Mouse (Mus musculus) left cerebral cortex, adult 18-20 months (tissue): ENCODE results near the gene Nup85. TPM values are rescaled to one million over a fixed set of nuclear protein-coding genes. Genes with fewer than 3 reads are reported as not detected.

ENCODE experiments used
- DNase-seq, 2 experiments: peaks; one replicate each; pipeline ENCODE4 v3.0.0; 2021 to 2022; ENCODE audit warnings: low spot score in 2 of 2, mixed read lengths in 1 of 2
- total RNA-seq, 2 experiments: library from RNA; stranded (reverse); gene quantifications; 2 replicates each; pipeline ENCODE4 v1.2.3; 2021

The Nup85 gene
- total RNA-seq, 2 experiments from 2014 or later: 44.2 to 49.3 TPM

GRCm38 (mm10) chr11:115579080-115579479 lies 14.8 kb downstream of the Nup85 start:
- DNase-seq: no peak

DNA sequence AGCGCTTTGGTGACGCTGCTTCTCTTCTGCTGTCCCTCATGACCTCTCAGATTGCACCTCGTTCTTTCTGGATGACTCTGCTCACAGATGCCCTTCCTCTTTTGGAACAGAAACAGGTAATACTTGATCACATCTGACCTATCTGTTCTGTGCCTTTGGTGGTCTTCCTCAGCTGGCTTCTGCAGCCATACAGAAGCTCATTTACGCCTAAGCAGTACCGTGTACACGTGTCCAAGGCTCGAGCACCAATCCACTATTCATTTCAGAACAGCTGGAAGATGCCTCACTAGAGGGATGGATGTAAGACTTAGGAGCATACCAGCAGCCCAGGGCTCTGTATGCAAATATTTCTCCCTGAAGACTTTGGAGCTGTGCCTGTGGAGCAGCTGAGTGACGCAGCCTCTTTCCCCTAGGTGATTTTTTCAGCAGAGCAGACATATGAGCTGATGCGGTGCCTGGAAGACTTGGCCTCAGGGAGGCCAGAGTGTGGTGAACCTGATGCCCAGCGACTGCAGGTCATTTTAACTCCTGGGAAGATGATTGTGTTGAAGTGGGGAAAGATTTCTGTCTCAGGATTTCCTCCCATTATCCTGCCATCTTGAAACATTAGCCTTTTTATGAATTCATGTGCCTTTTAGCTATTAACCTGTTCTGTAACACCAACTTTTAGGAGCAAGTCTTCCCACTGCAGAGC lies 18.8 kb downstream of the Nup85 start:
- DNase-seq: no peak

DNA sequence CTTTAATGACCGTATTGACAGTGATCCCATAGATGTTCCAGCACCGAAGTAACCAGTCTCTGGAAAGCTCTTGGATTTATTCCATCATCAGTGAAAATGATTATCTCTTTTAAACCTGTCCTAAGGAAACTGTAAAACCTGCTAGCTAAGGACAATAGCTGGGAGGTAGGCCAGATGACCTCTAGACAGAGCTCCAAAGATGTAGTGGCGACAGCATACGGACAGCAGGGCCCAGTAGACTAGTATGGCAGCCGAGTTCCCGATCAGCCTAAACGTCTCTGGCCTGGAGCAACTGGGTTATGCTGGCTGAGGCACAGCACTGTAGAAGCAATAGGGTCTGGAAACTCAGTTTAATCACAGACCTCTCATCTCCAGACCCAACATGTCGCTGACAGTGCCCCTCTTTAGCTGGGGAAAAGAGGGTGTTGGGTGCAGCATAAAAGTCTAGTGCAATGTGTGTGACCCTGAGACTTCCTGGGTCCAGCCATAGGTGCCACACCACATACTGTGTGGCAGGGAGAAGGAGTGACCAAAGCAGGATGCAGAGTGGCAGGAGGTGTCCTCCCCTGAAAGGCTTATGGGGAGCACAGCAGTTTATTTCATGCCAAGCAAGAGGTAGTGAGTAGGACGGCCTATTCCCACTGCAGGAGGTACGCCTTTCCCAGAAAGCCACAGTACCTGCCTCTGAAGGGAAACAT lies 20.3 kb downstream of the Nup85 start:
- DNase-seq: no peak

DNA sequence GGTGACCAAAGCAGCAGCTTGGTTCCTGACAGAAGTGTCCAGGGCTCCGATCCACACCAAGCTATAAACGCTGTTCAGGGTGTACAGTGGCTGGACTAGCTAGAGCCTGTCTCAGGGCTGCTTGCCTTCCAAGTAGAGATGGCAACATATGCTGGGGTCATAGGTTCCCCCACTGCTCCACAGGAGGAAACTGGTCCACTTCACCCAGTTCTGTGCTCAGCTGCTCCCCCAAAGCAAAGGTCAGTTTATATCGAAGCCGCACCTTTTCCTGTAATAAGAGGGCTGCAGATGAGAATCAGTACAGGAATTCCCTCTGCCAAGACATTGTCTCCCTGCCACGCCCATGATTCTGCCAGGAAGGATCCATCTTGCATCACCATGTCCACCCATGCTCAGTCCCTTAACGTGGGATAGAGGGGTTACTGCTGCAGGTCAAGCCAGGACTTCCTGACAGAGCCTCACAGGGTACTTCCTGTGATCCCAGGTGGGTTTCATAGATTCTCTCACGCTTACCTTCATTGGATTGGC lies 21.4 kb downstream of the Nup85 start:
- no peak for DNase-seq

DNA sequence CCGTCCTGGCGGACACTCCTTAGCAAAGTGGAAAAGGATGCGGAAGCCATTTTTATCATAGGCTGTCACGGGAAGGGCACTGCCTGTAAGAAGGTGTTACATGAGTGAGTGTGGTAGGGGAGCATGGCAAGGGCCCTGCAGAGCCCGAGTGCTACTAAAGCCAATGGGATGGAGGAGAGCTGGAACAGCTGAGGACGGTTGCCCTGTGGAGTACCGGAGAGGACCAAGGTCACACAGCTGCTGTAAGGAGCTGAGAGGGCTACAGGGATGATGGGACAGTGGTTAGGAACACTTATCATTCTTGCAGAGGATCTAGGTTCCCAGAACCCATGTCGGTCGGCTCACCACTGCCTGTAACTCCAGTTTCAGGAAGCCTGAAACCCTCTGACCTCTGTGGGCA lies 22.2 kb downstream of the Nup85 start:
- no peak for DNase-seq

- DNase-seq: no peak
Observed at GRCm38 (mm10) chr11:115587984-115588383, 23.8 kb downstream of the Nup85 start.

GRCm38 (mm10) chr11:115590526-115591075 lies 26.4 kb downstream of the Nup85 start:
- no peak for DNase-seq

- no peak for DNase-seq
Observed at GRCm38 (mm10) chr11:115595209-115595608, 31.0 kb downstream of the Nup85 start.

DNA sequence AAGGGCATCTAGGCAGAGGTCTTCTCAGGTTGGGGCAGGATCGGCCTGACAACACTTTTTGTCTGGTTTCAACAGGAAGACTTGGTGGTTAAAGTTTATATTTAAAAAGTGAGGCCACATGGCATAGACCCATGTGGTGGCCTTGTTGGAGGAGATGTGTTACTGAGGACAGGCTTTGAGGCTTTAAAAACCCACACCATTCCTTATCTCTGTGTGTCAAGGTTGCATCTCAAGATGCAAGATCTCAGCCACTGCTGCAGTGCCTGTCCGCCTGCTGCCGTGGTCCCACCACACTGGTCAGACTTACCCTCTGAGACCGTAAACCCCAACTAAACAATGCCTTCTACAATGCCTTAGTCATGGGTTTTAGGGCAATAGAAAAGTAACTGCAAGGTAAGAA lies 34.1 kb downstream of the Nup85 start:
- no peak for DNase-seq

DNA sequence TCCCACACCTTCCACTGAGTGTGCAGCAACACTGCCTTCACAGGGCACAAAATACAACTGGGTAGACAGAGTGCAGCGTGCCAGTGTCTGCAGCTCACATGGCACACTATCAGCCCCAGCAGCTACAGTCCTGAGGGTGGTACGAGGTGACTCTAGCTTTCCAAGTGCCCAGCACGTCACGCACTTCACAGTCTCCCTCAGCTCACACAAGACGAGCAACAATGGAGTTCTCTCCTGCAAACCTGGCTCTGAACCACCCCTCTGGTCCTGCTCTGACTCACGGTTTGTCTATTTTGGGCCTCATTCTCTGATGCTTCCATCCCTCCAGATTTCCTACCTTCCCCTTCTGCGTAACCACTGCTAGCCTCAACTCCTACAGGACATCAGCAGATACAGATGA lies 35.5 kb downstream of the Nup85 start:
- DNase-seq: peak; percentile 38 to 41

DNA sequence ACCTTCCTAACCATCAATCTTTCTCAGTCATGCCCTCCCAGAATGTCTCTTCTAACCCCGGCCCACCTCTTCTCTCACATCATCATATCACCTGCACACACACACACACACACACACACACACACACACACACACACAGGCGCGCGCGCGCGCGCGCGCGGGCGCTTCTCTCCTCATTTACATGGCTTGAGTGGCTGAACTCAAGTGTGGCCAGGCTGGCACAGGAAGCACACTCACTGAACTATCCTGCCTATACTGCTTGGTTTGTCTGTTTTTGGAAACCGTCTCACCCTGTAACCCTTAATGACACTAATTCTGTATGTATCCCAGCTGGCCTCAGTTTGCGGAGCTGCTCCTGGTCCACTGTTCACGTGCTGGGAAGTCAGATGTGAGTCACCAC lies 36.5 kb downstream of the Nup85 start:
- DNase-seq: no peak

- DNase-seq: no peak
Observed at GRCm38 (mm10) chr11:115601174-115601573, 36.9 kb downstream of the Nup85 start.

GRCm38 (mm10) chr11:115603128-115603475 lies 38.9 kb downstream of the Nup85 start:
- no peak for DNase-seq

- DNase-seq: peak; percentile 84 to 89
Observed at GRCm38 (mm10) chr11:115603476-115604303, 39.5 kb downstream of the Nup85 start, which contains the start of the genes Mrps7 and Gga3. TSS of gene Mrps7 (plus strand) at chr11:115603925. TSS of gene Gga3 (minus strand) at chr11:115604051.

- no peak for DNase-seq
Observed at GRCm38 (mm10) chr11:115604304-115604696, 40.1 kb downstream of the Nup85 start.

- no peak for DNase-seq
Observed at GRCm38 (mm10) chr11:115606733-115607132, 42.5 kb downstream of the Nup85 start.

GRCm38 (mm10) chr11:115608421-115609399 lies 44.5 kb downstream of the Nup85 start:
- no peak for DNase-seq

GRCm38 (mm10) chr11:115609576-115609975 lies 45.3 kb downstream of the Nup85 start:
- DNase-seq: no peak

GRCm38 (mm10) chr11:115611173-115611572 lies 46.9 kb downstream of the Nup85 start:
- no peak for DNase-seq

- DNase-seq: peak; percentile 55 to 61
Observed at GRCm38 (mm10) chr11:115612059-115612409, 47.8 kb downstream of the Nup85 start.
